Mouse (Mus musculus): ENCODE results near the gene Rbm47.

Gene Rbm47

GRCm38 (mm10) chr5:66067219-66067618 lies 105.7 kb downstream of the Rbm47 start:
- no peak for DNase-seq (ENCODE audit: low spot score in 2 of 2)

- DNase-seq (ENCODE audit: low spot score in 2 of 2): no peak
Measured at GRCm38 (mm10) chr5:66062930-66063220, 110.0 kb downstream of the Rbm47 start.

- no peak for DNase-seq (ENCODE audit: low spot score in 2 of 2)
Measured at GRCm38 (mm10) chr5:66062046-66062929, 110.6 kb downstream of the Rbm47 start.

- no peak for DNase-seq (ENCODE audit: low spot score in 2 of 2)
Measured at GRCm38 (mm10) chr5:66061667-66062045, 111.3 kb downstream of the Rbm47 start.

GRCm38 (mm10) chr5:66058844-66059243 lies 114.1 kb downstream of the Rbm47 start:
- no peak for DNase-seq (ENCODE audit: low spot score in 2 of 2)

- no peak for DNase-seq (ENCODE audit: low spot score in 2 of 2)
Measured at GRCm38 (mm10) chr5:66056680-66057079, 116.2 kb downstream of the Rbm47 start.

GRCm38 (mm10) chr5:66054394-66054793 lies 118.5 kb downstream of the Rbm47 start:
- DNase-seq (ENCODE audit: low spot score in 2 of 2): no peak

GRCm38 (mm10) chr5:66052777-66053548 lies 120.0 kb downstream of the Rbm47 start:
- DNase-seq (ENCODE audit: low spot score in 2 of 2): no peak

- DNase-seq (ENCODE audit: low spot score in 2 of 2): no peak
Measured at GRCm38 (mm10) chr5:66050841-66051240, 122.1 kb downstream of the Rbm47 start.

GRCm38 (mm10) chr5:66046356-66046755 lies 126.6 kb downstream of the Rbm47 start:
- no peak for DNase-seq (ENCODE audit: low spot score in 2 of 2)

- DNase-seq (ENCODE audit: low spot score in 2 of 2): no peak
Measured at GRCm38 (mm10) chr5:66043897-66044296, 129.0 kb downstream of the Rbm47 start.

- DNase-seq (ENCODE audit: low spot score in 2 of 2): no peak
Measured at GRCm38 (mm10) chr5:66042651-66043340, 130.1 kb downstream of the Rbm47 start.

- DNase-seq (ENCODE audit: low spot score in 2 of 2): no peak
Measured at GRCm38 (mm10) chr5:66040744-66041279, 132.1 kb downstream of the Rbm47 start.

- DNase-seq (ENCODE audit: low spot score in 2 of 2): no peak
Measured at GRCm38 (mm10) chr5:66039813-66040212, 133.1 kb downstream of the Rbm47 start.

GRCm38 (mm10) chr5:66037066-66037465 lies 135.9 kb downstream of the Rbm47 start:
- DNase-seq (ENCODE audit: low spot score in 2 of 2): no peak

- no peak for DNase-seq (ENCODE audit: low spot score in 2 of 2)
Measured at GRCm38 (mm10) chr5:66036440-66037054, 136.4 kb downstream of the Rbm47 start.

- no peak for DNase-seq (ENCODE audit: low spot score in 2 of 2)
Measured at GRCm38 (mm10) chr5:66034375-66035195, 138.3 kb downstream of the Rbm47 start.

- DNase-seq (ENCODE audit: low spot score in 2 of 2): no peak
Measured at GRCm38 (mm10) chr5:66032826-66033225, 140.1 kb downstream of the Rbm47 start.

GRCm38 (mm10) chr5:66031699-66032098 lies 141.2 kb downstream of the Rbm47 start:
- DNase-seq (ENCODE audit: low spot score in 2 of 2): no peak

GRCm38 (mm10) chr5:66028232-66028631 lies 144.7 kb downstream of the Rbm47 start:
- DNase-seq (ENCODE audit: low spot score in 2 of 2): no peak

- no peak for DNase-seq (ENCODE audit: low spot score in 2 of 2)
Measured at GRCm38 (mm10) chr5:66027206-66027605, 145.7 kb downstream of the Rbm47 start.

Measured in frontal cortex, postnatal 36 days (tissue).